Mouse (Mus musculus): ENCODE results near the gene Usp2. TPM values are rescaled to one million over a fixed set of nuclear protein-coding genes. Genes with fewer than 3 reads are reported as not detected.
A peak's percentile ranks its signal among the peaks of the same experiment; 100 is the strongest.
"Not testable (repeated sequence)": the region's sequence is repeated elsewhere in the genome, so short reads cannot be mapped to it uniquely, and the experiment has no call there.

Usp2 gene
- total RNA-seq, 2 experiments from 2014 or later = 79.2 to 82.4 TPM

- peak overlapping the region; percentile 32; the same call in 1 of the 2 replicates for H3K27ac ChIP-seq
These were observed 42.7 kb downstream of the Usp2 start for GRCm38 (mm10) chr9:44109360-44110095.

GRCm38 (mm10) chr9:44111909-44112308, 45.1 kb downstream of the Usp2 start:
- not testable (repeated sequence) for DNase-seq (ENCODE audit: low spot score in 2 of 2); H3K27ac ChIP-seq; H3K4me3 ChIP-seq

More at GRCm38 (mm10) chr9:44109360-44110095, 42.7 kb downstream of the Usp2 start:
- peak overlapping the region; percentile 17; the same call in 1 of the 2 replicates for H3K4me3 ChIP-seq
- peak; percentile 92 for TF ChIP-seq CTCF (conservative IDR thresholded peaks at IDR 0.05)
- peak; percentile 77 to 86 for DNase-seq (ENCODE audit: low spot score in 2 of 2)

DNA sequence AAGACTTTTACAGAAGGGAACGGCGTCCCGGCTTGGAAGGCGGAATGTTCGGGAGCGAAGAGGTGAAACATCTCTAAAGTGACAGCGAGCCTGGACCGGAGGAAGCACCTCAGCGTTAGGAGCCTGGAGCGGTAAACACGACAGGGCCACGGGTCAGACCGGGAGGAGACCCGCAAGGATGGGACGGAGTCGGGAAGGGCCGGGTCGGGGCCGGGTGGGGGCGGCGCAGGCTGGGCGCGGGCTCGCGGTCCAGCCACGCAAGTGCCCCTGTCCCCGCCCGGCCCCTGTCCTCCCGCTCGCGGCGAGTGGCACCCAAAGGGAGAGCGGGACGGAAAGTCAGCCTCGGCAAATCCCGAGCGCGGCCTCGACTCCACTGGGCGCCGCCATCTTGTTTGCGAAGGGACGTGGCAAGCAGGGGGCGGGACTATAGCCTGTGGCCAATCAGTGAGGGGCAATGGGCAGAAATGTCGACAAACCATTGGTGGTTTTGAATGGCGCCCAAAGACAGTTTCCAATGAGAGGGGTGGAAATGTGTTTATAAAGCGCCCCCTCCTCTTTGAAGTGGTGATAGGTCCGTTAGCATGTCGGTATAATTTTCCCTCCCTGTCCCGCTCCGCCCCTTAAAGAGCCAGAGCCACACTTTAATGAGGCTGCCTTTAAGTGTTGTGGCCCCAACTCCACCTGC, 46.4 kb downstream of the Usp2 start, which contains the start of the genes Gm49380 and Rnf26:
Gene Gm49380 (minus strand): TSS at position 396 of the 685 bp plus-strand sequence.
Gene Rnf26 (minus strand): TSS at position 413 of the 685 bp plus-strand sequence.
- Histone ChIP-seq H3K27ac (peak within 1 kb of the TSS; percentile 76), H3K4me3 (peak within 1 kb of the TSS; percentile 65)
- peak; percentile 94 to 98 for DNase-seq (ENCODE audit: low spot score in 2 of 2)
- TF ChIP-seq CTCF (conservative IDR thresholded peaks at IDR 0.05) = no peak

- no peak for TF ChIP-seq CTCF (conservative IDR thresholded peaks at IDR 0.05)
- no peak for DNase-seq (ENCODE audit: low spot score in 2 of 2)
- no peak overlapping the region for H3K4me3 ChIP-seq
- H3K27ac ChIP-seq = no peak overlapping the region
These were observed 47.6 kb downstream of the Usp2 start for GRCm38 (mm10) chr9:44114453-44114852.

GRCm38 (mm10) chr9:44115599-44115998, 48.8 kb downstream of the Usp2 start:
- Histone ChIP-seq H3K27ac (no peak overlapping the region), H3K4me3 (no peak overlapping the region)
- no peak for DNase-seq (ENCODE audit: low spot score in 2 of 2)
- no peak for TF ChIP-seq CTCF (conservative IDR thresholded peaks at IDR 0.05)

- DNase-seq (ENCODE audit: low spot score in 2 of 2) = no peak
- peak; percentile 39 for TF ChIP-seq CTCF (conservative IDR thresholded peaks at IDR 0.05)
- H3K27ac ChIP-seq = no peak overlapping the region
These were observed 49.4 kb downstream of the Usp2 start for GRCm38 (mm10) chr9:44116182-44116581.

DNA sequence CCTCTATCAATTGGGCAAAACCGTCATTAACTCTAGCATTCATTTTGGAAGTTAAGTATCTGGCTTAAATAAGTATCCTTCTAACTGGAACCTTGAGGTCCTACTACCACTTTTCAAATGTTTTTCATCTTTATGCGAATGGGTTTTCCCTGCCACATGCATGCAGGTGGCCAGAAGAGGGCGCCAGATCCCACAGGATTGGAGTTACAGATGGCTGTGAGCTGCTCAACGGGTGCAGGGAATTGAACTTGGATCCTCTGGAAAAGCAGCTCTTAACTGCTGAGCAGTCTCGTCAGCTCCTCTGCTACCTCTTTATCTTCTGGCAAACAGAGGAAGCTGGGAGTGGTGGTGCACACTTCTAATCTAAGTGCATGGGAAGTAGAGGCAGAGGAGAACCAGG, 52.2 kb downstream of the Usp2 start:
- Histone ChIP-seq H3K4me3 (no peak overlapping the region), H3K27ac (no peak overlapping the region)
- peak; percentile 78 for TF ChIP-seq CTCF (conservative IDR thresholded peaks at IDR 0.05)
- no peak for DNase-seq (ENCODE audit: low spot score in 2 of 2)

More at GRCm38 (mm10) chr9:44116182-44116581, 49.4 kb downstream of the Usp2 start:
- H3K4me3 ChIP-seq = no peak overlapping the region

DNA sequence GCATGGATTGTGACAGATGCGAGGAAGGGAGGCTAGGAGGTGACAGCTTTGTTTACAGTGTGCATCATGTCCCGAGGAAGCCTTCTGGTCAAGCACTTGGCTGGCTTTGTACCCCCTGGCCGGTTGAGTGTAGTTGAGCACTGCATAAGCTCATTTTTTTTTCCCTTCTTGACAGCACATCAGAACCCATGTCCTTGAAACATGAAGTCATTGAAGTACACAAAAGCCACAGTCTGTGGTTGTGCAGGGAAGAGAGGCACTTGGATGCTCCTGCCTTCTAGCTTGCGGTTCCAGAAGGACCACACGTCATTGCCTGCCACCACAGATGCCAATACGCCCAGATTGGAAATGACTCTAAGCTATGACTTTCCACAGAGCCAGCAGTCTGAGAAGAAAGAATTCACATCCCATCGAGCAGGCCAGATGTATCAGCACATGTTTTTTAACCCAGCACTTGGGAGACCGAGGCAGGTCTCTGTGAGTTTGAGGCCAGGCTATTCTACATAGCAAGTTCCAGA, 53.2 kb downstream of the Usp2 start:
- TF ChIP-seq CTCF (conservative IDR thresholded peaks at IDR 0.05) = no peak
- Histone ChIP-seq H3K4me3 (no peak overlapping the region), H3K27ac (peak overlapping the region; percentile 28; the same call in 1 of the 2 replicates)
- no peak for DNase-seq (ENCODE audit: low spot score in 2 of 2)

DNA sequence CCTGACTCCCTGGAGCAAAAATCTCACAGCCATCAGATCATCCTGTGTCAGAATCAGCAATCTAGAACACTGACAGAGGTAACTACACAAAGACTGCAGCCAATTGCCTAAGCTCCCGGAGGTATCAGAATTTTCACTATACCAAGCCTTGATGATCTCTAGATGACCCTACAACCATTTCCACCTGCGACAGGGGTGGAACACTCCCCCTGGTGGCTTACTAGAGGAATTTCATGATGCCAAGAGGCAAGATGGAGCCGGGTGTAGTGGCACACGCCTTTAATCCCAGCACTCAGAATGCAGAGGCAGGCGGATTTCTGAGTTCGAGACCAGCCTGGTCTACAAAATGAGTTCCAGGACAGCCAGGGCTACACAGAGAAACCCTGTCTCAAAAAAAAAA, 57.5 kb downstream of the Usp2 start:
- peak; percentile 76 for TF ChIP-seq CTCF (conservative IDR thresholded peaks at IDR 0.05)

DNA sequence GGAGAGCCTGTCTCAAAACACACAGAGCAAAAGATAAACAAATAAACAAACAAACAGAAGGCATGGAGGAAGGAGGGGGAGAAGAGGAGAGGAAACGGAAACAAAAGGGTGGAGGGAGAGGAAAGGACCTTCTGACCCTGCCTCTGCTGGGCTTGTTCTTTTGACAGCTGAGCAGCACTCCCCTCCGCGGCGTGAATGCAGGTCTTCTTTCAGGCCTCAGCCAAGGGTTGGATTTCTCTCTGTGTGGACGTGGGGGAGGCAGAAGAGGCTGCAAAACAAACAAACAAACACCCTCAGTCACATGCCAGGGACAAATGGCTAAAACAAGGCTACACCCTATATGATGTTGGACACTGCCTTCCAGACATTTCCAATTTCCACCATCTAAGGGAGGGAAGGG, 58.2 kb downstream of the Usp2 start:
- no peak for TF ChIP-seq CTCF (conservative IDR thresholded peaks at IDR 0.05)
- H3K4me3 ChIP-seq = no peak overlapping the region

More for the DNA sequence above, 57.5 kb downstream of the Usp2 start:
- H3K27ac ChIP-seq = no peak overlapping the region
- no peak for DNase-seq (ENCODE audit: low spot score in 2 of 2)
- H3K4me3 ChIP-seq = no peak overlapping the region

GRCm38 (mm10) chr9:44125546-44126428, 59.0 kb downstream of the Usp2 start:
- H3K4me3 ChIP-seq = peak overlapping the region; percentile 19; the same call in 1 of the 2 replicates
- peak overlapping the region; percentile 51 for H3K27ac ChIP-seq
- DNase-seq (ENCODE audit: low spot score in 2 of 2) = peak; percentile 88 to 89
- TF ChIP-seq CTCF (conservative IDR thresholded peaks at IDR 0.05) = peak; percentile 92

More for the DNA sequence above, 58.2 kb downstream of the Usp2 start:
- no peak overlapping the region for H3K27ac ChIP-seq
- no peak for DNase-seq (ENCODE audit: low spot score in 2 of 2)

GRCm38 (mm10) chr9:44126746-44127145, 59.9 kb downstream of the Usp2 start:
- Histone ChIP-seq H3K4me3 (no peak overlapping the region), H3K27ac (peak overlapping the region; percentile 39)
- DNase-seq (ENCODE audit: low spot score in 2 of 2) = no peak
- no peak for TF ChIP-seq CTCF (conservative IDR thresholded peaks at IDR 0.05)
